Mouse (Mus musculus): Measurements from ENCODE around the gene Tubgcp6. TPM values are rescaled to one million over a fixed set of nuclear protein-coding genes. Genes with fewer than 3 reads are reported as not detected.

Tubgcp6 gene
- polyA plus RNA-seq, 1 experiment = 19.0 TPM

GRCm38 (mm10) chr15:89141443-89141842, 18.5 kb upstream of the Tubgcp6 start:
- peaks cover 7% of the 10 kb centered on the region for H3K79me2 ChIP-seq (ENCODE audit: control insufficient read depth, insufficient read depth)
- TF ChIP-seq MAX (IDR thresholded peaks at IDR 0.05) = no peak
- TF ChIP-seq MYOG (IDR thresholded peaks at IDR 0.05; ENCODE audit: control insufficient read depth, extremely low read depth, insufficient read length) = no peak
- no peak for TF ChIP-seq CTCF (IDR thresholded peaks at IDR 0.05; ENCODE audit: control insufficient read depth, insufficient read depth, insufficient read length)
- peaks cover 15% of the 10 kb centered on the region for H3K36me3 ChIP-seq (ENCODE audit: control insufficient read depth, insufficient read depth)
- H3K27me3 ChIP-seq (ENCODE audit: control insufficient read depth, insufficient read depth, insufficient read length) = no peaks in the 10 kb centered on the region
- no peak overlapping the region for H3ac ChIP-seq (ENCODE audit: control insufficient read depth, insufficient read length, low read depth)
- H3K4me3 ChIP-seq (ENCODE audit: insufficient read depth, poor library complexity, severe bottlenecking) = no peak overlapping the region
- H3K79me3 ChIP-seq (ENCODE audit: low read depth) = peaks cover 2% of the 10 kb centered on the region

- peaks cover 7% of the 10 kb centered on the region for H3K79me2 ChIP-seq (ENCODE audit: control insufficient read depth, insufficient read depth)
- peaks cover 2% of the 10 kb centered on the region for H3K79me3 ChIP-seq (ENCODE audit: low read depth)
- peak within 1 kb of the TSS; percentile 56 for H3ac ChIP-seq (ENCODE audit: control insufficient read depth, insufficient read length, low read depth)
- H3K27me3 ChIP-seq (ENCODE audit: control insufficient read depth, insufficient read depth, insufficient read length) = no peaks in the 10 kb centered on the region
- TF ChIP-seq FOSL1 (IDR thresholded peaks at IDR 0.05; ENCODE audit: insufficient read depth, low read length, poor library complexity, severe bottlenecking) (no peak), USF1 (IDR thresholded peaks at IDR 0.05; ENCODE audit: low read depth) (peak; percentile 93), MYOD1 (IDR thresholded peaks at IDR 0.05; ENCODE audit: control insufficient read depth, insufficient read length, low read depth) (no peak), MAX (IDR thresholded peaks at IDR 0.05) (no peak), CTCF (IDR thresholded peaks at IDR 0.05; ENCODE audit: control insufficient read depth, insufficient read depth, insufficient read length) (no peak)
- peak within 1 kb of the TSS; percentile 55 for H3K4me3 ChIP-seq (ENCODE audit: insufficient read depth, poor library complexity, severe bottlenecking)
- H3K36me3 ChIP-seq (ENCODE audit: control insufficient read depth, insufficient read depth) = peaks cover 11% of the 10 kb centered on the region
These were observed 17.8 kb upstream of the Tubgcp6 start, which contains the start of gene Mapk12 for GRCm38 (mm10) chr15:89140659-89141252. Gene Mapk12, minus strand, starts transcription at chr15:89140703.

GRCm38 (mm10) chr15:89140048-89140658, 17.2 kb upstream of the Tubgcp6 start:
- TF ChIP-seq MAX (IDR thresholded peaks at IDR 0.05) (peak; percentile 63), CTCF (IDR thresholded peaks at IDR 0.05; ENCODE audit: control insufficient read depth, insufficient read depth, insufficient read length) (no peak), MYOG (IDR thresholded peaks at IDR 0.05; ENCODE audit: control insufficient read depth, extremely low read depth, insufficient read length) (no peak), MYOD1 (IDR thresholded peaks at IDR 0.05; ENCODE audit: control insufficient read depth, insufficient read length, low read depth) (no peak), FOSL1 (IDR thresholded peaks at IDR 0.05; ENCODE audit: insufficient read depth, low read length, poor library complexity, severe bottlenecking) (no peak)
- no peaks in the 10 kb centered on the region for H3K27me3 ChIP-seq (ENCODE audit: control insufficient read depth, insufficient read depth, insufficient read length)
- peaks cover 7% of the 10 kb centered on the region for H3K79me2 ChIP-seq (ENCODE audit: control insufficient read depth, insufficient read depth)
- H3K79me3 ChIP-seq (ENCODE audit: low read depth) = peaks cover 2% of the 10 kb centered on the region
- peaks cover 5% of the 10 kb centered on the region for H3K36me3 ChIP-seq (ENCODE audit: control insufficient read depth, insufficient read depth)
- H3ac ChIP-seq (ENCODE audit: control insufficient read depth, insufficient read length, low read depth) = peak overlapping the region; percentile 56
- peak overlapping the region; percentile 55 for H3K4me3 ChIP-seq (ENCODE audit: insufficient read depth, poor library complexity, severe bottlenecking)

GRCm38 (mm10) chr15:89138531-89138930, 15.6 kb upstream of the Tubgcp6 start:
- Histone ChIP-seq H3K36me3 (ENCODE audit: control insufficient read depth, insufficient read depth) (peaks cover 5% of the 10 kb centered on the region), H3K27me3 (ENCODE audit: control insufficient read depth, insufficient read depth, insufficient read length) (no peaks in the 10 kb centered on the region), H3K79me2 (ENCODE audit: control insufficient read depth, insufficient read depth) (peaks cover 7% of the 10 kb centered on the region), H3ac (ENCODE audit: control insufficient read depth, insufficient read length, low read depth) (no peak overlapping the region), H3K79me3 (ENCODE audit: low read depth) (peaks cover 2% of the 10 kb centered on the region), H3K4me3 (ENCODE audit: insufficient read depth, poor library complexity, severe bottlenecking) (no peak overlapping the region)
- TF ChIP-seq MYOG (IDR thresholded peaks at IDR 0.05; ENCODE audit: control insufficient read depth, extremely low read depth, insufficient read length) (no peak), USF1 (IDR thresholded peaks at IDR 0.05; ENCODE audit: low read depth) (no peak), MYOD1 (IDR thresholded peaks at IDR 0.05; ENCODE audit: control insufficient read depth, insufficient read length, low read depth) (no peak), CEBPB (IDR thresholded peaks at IDR 0.05; ENCODE audit: low read depth) (no peak), CTCF (IDR thresholded peaks at IDR 0.05; ENCODE audit: control insufficient read depth, insufficient read depth, insufficient read length) (no peak), MAX (IDR thresholded peaks at IDR 0.05) (no peak)

- no peaks in the 10 kb centered on the region for H3K27me3 ChIP-seq (ENCODE audit: control insufficient read depth, insufficient read depth, insufficient read length)
- H3K4me3 ChIP-seq (ENCODE audit: insufficient read depth, poor library complexity, severe bottlenecking) = no peak overlapping the region
- peaks cover 7% of the 10 kb centered on the region for H3K79me2 ChIP-seq (ENCODE audit: control insufficient read depth, insufficient read depth)
- peaks cover 5% of the 10 kb centered on the region for H3K36me3 ChIP-seq (ENCODE audit: control insufficient read depth, insufficient read depth)
- no peak overlapping the region for H3ac ChIP-seq (ENCODE audit: control insufficient read depth, insufficient read length, low read depth)
- peaks cover 2% of the 10 kb centered on the region for H3K79me3 ChIP-seq (ENCODE audit: low read depth)
- TF ChIP-seq USF1 (IDR thresholded peaks at IDR 0.05; ENCODE audit: low read depth) (no peak), FOSL1 (IDR thresholded peaks at IDR 0.05; ENCODE audit: insufficient read depth, low read length, poor library complexity, severe bottlenecking) (no peak), MYOD1 (IDR thresholded peaks at IDR 0.05; ENCODE audit: control insufficient read depth, insufficient read length, low read depth) (no peak), MYOG (IDR thresholded peaks at IDR 0.05; ENCODE audit: control insufficient read depth, extremely low read depth, insufficient read length) (no peak), CEBPB (IDR thresholded peaks at IDR 0.05; ENCODE audit: low read depth) (no peak)
These were observed 15.1 kb upstream of the Tubgcp6 start for GRCm38 (mm10) chr15:89138046-89138405.
